Mouse (Mus musculus): ENCODE measurements around the gene Mvb12b. TPM values are rescaled to one million over a fixed set of nuclear protein-coding genes. Genes with fewer than 3 reads are reported as not detected.

The Mvb12b gene
- polyA plus RNA-seq, 1 experiment from 2014 or later: 19.0 TPM

DNA sequence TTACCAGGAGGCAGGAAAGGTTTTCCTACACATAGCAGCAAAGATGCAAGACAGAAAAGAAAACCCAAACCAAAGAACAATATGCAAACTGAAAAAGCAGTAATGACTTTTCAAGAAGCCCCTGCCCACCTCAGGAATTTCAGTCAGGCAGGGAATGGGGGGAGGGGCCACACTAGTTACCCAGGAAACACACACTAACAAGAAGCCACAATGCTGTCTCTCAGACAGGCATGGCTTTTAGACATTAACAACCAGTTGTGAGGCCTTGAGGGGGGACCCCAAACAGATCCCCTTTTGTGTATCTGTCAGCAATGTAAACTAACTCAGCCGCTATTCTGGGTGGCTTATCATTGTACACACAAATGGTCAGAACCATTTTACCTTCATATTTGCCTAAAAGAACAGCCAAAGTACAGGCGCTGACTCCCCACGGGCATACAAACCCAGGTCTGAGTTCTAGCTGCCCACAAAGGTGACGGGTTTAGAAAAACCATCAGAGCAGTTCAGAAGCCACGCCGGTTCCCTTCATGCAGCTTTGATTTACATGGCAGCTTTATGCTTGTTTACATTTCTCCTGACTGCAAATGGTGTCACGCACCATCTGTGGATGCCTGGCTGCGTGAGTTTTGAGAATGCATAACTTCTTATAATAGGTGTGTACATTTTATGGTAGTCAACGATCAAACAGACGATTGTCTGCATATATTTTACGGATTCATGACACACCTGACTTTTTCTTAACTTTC, 105.9 kb downstream of the Mvb12b start:
- H3K4me1 ChIP-seq: peaks cover 33% of the 10 kb centered on the region
- peaks cover 46% of the 10 kb centered on the region for H3K36me3 ChIP-seq
- WGBS: 63% methylated on average over 11 of the region's 11 CpGs
- H3K9me3 ChIP-seq (replicated peaks): peaks cover 32% of the 10 kb centered on the region
- H3K27ac ChIP-seq (replicated peaks): peak overlapping the region; percentile 74
- peak; percentile 70 for DNase-seq (ENCODE audit: low spot score)
- H3K4me3 ChIP-seq: no peak overlapping the region
- no peaks in the 10 kb centered on the region for H3K27me3 ChIP-seq (ENCODE audit: low read depth, poor library complexity, severe bottlenecking)

DNA sequence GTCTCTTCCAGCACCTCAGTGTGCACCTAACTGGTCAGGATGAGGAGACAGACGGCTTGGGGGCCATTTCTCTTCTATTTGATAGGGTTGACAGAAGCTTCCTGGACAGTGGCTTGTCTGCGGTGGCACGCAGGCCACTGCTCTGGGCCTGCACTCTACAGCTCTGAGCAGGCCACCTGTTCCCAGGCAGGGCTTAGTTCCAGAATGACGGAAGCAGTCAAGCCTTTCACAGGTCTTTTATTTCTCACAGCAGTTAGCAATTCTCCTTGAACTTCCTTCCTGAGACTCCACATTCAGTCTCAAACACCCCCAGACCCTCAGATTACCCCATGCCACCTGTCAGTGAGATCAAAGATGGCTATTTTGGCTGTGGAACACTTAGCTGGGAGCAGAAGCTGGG, 109.3 kb downstream of the Mvb12b start:
- no peaks in the 10 kb centered on the region for H3K27me3 ChIP-seq (ENCODE audit: low read depth, poor library complexity, severe bottlenecking)
- H3K36me3 ChIP-seq: peaks cover 60% of the 10 kb centered on the region
- 94% methylated on average over 4 of the region's 4 CpGs for WGBS
- DNase-seq (ENCODE audit: low spot score): no peak
- no peak overlapping the region for H3K27ac ChIP-seq (replicated peaks)
- peaks cover 34% of the 10 kb centered on the region for H3K9me3 ChIP-seq (replicated peaks)
- H3K4me3 ChIP-seq: no peak overlapping the region
- peaks cover 29% of the 10 kb centered on the region for H3K4me1 ChIP-seq

- H3K36me3 ChIP-seq: peaks cover 68% of the 10 kb centered on the region
- WGBS: 98% methylated on average over 11 of the region's 11 CpGs
Observed at GRCm38 (mm10) chr2:33777051-33777450, 110.7 kb downstream of the Mvb12b start.

DNA sequence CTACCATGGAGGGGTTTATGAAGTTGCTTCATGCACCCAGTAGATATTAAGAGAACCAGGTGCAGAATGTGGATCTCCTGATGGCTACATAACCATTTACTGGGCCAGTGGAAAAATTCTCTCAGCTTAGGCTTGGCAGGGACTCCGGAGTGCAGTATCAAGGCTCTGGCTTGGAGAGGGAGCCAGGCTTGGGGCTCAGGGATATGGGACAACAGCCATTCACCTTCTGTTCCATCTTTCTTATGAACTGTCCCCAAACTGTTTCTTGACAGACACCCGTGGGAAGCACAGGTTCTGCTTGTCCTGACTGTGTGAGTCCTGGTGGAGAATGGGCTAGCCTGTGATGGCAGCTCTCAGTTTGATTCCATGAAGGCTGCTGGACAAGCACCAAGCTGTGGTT, 112.9 kb downstream of the Mvb12b start:
- H3K27ac ChIP-seq (replicated peaks): no peak overlapping the region
- peaks cover 24% of the 10 kb centered on the region for H3K4me1 ChIP-seq
- no peak overlapping the region for H3K4me3 ChIP-seq
- peaks cover 33% of the 10 kb centered on the region for H3K9me3 ChIP-seq (replicated peaks)
- 94% methylated on average over 2 of the region's 2 CpGs for WGBS
- peaks cover 62% of the 10 kb centered on the region for H3K36me3 ChIP-seq
- DNase-seq (ENCODE audit: low spot score): no peak
- no peaks in the 10 kb centered on the region for H3K27me3 ChIP-seq (ENCODE audit: low read depth, poor library complexity, severe bottlenecking)

More at GRCm38 (mm10) chr2:33777051-33777450, 110.7 kb downstream of the Mvb12b start:
- H3K27ac ChIP-seq (replicated peaks): no peak overlapping the region
- no peak for DNase-seq (ENCODE audit: low spot score)
- H3K4me3 ChIP-seq: no peak overlapping the region
- peaks cover 34% of the 10 kb centered on the region for H3K9me3 ChIP-seq (replicated peaks)
- H3K27me3 ChIP-seq (ENCODE audit: low read depth, poor library complexity, severe bottlenecking): no peaks in the 10 kb centered on the region
- peaks cover 34% of the 10 kb centered on the region for H3K4me1 ChIP-seq

- peaks cover 55% of the 10 kb centered on the region for H3K36me3 ChIP-seq
- 79% methylated on average over 4 of the region's 4 CpGs for WGBS
Observed at GRCm38 (mm10) chr2:33774106-33774505, 113.6 kb downstream of the Mvb12b start.

GRCm38 (mm10) chr2:33772439-33772838, 115.3 kb downstream of the Mvb12b start:
- 74% methylated on average over 9 of the region's 9 CpGs for WGBS
- H3K4me3 ChIP-seq: no peak overlapping the region

More at GRCm38 (mm10) chr2:33774106-33774505, 113.6 kb downstream of the Mvb12b start:
- DNase-seq (ENCODE audit: low spot score): no peak
- Histone ChIP-seq H3K4me3 (no peak overlapping the region), H3K9me3 (replicated peaks) (peaks cover 25% of the 10 kb centered on the region), H3K27me3 (ENCODE audit: low read depth, poor library complexity, severe bottlenecking) (no peaks in the 10 kb centered on the region), H3K27ac (replicated peaks) (no peak overlapping the region; the same call in 1 of the 2 replicates), H3K4me1 (peaks cover 31% of the 10 kb centered on the region)

DNA sequence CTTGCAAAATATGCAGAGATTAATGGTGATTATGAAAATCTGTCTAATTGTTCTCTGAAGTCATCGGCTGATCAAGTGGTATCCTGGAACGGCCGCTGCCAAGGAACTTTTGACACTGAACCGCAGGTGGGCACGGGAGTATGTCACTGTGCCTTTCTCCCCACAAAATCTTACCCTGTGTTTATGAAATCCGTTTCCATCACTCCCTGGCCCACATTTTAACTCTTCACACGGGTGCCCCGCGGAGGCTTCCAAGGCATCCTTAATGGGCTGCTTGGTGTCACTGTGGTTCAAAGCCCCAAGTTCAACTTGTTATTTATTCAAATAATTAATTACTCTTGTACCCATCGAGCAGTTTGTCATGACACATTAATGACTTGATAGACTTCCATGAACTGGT, 116.4 kb downstream of the Mvb12b start:
- WGBS: 89% methylated on average over 10 of the region's 10 CpGs
- no peak for DNase-seq (ENCODE audit: low spot score)
- Histone ChIP-seq H3K4me3 (no peak overlapping the region), H3K4me1 (peaks cover 34% of the 10 kb centered on the region), H3K36me3 (peaks cover 27% of the 10 kb centered on the region), H3K9me3 (replicated peaks) (no peaks in the 10 kb centered on the region), H3K27ac (replicated peaks) (no peak overlapping the region), H3K27me3 (ENCODE audit: low read depth, poor library complexity, severe bottlenecking) (no peaks in the 10 kb centered on the region)

More at GRCm38 (mm10) chr2:33772439-33772838, 115.3 kb downstream of the Mvb12b start:
- Histone ChIP-seq H3K27me3 (ENCODE audit: low read depth, poor library complexity, severe bottlenecking) (no peaks in the 10 kb centered on the region), H3K9me3 (replicated peaks) (peaks cover 8% of the 10 kb centered on the region), H3K4me1 (peaks cover 34% of the 10 kb centered on the region), H3K36me3 (peaks cover 38% of the 10 kb centered on the region), H3K27ac (replicated peaks) (peak overlapping the region; percentile 50)
- DNase-seq (ENCODE audit: low spot score): no peak

GRCm38 (mm10) chr2:33770526-33771130, 117.1 kb downstream of the Mvb12b start:
- WGBS: 96% methylated on average over 4 of the region's 4 CpGs
- no peak overlapping the region for H3K4me3 ChIP-seq
- H3K9me3 ChIP-seq (replicated peaks): no peaks in the 10 kb centered on the region
- no peaks in the 10 kb centered on the region for H3K27me3 ChIP-seq (ENCODE audit: low read depth, poor library complexity, severe bottlenecking)
- H3K36me3 ChIP-seq: peaks cover 25% of the 10 kb centered on the region
- no peak for DNase-seq (ENCODE audit: low spot score)
- no peak overlapping the region for H3K27ac ChIP-seq (replicated peaks)
- H3K4me1 ChIP-seq: peaks cover 34% of the 10 kb centered on the region

DNA sequence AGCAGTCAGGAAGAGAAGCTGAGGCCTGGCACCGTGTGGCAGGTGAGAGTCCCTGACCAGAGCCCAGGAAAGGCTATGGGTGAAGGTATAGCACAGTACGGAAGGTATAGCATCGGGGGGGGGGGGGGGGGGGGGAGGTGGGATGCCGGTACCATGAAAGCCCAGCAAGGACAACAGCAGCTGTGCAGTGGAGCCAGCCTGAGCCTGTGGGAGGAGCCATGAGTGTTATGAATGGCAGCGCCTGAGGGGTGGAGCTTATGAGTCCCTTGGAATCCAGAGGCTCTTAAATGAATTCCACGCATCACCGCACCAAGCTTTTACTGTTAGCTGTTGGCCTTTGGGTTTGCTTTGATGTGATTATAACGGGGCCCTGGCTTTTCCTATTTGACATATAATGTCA, 123.3 kb downstream of the Mvb12b start:
- no peaks in the 10 kb centered on the region; the same call in 1 of the 2 replicates for H3K27me3 ChIP-seq (ENCODE audit: low read depth, poor library complexity, severe bottlenecking)
- 56% methylated on average over 6 of the region's 8 CpGs for WGBS
- no peaks in the 10 kb centered on the region for H3K9me3 ChIP-seq (replicated peaks)
- peaks cover 31% of the 10 kb centered on the region for H3K4me1 ChIP-seq
- DNase-seq (ENCODE audit: low spot score): peak; percentile 39
- H3K27ac ChIP-seq (replicated peaks): peak overlapping the region; percentile 59
- peaks cover 17% of the 10 kb centered on the region for H3K36me3 ChIP-seq
- no peak overlapping the region for H3K4me3 ChIP-seq

DNA sequence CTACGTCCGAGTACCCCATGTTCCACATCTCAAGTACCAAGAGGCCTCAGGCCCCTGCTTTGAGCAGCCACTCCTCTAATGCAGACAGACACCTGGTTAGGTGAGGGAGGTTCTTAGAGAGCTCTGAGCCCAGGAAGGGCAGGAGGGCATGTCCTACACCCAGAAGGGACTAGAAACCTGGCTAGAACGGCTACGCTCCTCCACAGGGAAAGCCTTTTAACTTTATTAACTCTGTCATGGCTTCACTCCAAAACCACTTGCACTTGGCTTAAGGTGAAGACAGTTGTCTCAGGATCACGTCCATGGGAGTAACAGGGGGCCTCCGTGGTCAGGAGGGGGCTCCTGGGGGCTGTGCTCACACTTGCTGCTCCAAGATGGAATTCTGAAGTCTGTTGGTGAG, 125.5 kb downstream of the Mvb12b start:
- Histone ChIP-seq H3K4me3 (no peak overlapping the region), H3K36me3 (peaks cover 17% of the 10 kb centered on the region), H3K27me3 (ENCODE audit: low read depth, poor library complexity, severe bottlenecking) (peaks cover 12% of the 10 kb centered on the region; the same call in 1 of the 2 replicates), H3K4me1 (peaks cover 35% of the 10 kb centered on the region), H3K27ac (replicated peaks) (0 out of 2 replicates have a peak overlapping the region, but pooled peaks have one; percentile 13), H3K9me3 (replicated peaks) (no peaks in the 10 kb centered on the region)
- DNase-seq (ENCODE audit: low spot score): no peak
- WGBS: 81% methylated on average over 6 of the region's 6 CpGs

DNA sequence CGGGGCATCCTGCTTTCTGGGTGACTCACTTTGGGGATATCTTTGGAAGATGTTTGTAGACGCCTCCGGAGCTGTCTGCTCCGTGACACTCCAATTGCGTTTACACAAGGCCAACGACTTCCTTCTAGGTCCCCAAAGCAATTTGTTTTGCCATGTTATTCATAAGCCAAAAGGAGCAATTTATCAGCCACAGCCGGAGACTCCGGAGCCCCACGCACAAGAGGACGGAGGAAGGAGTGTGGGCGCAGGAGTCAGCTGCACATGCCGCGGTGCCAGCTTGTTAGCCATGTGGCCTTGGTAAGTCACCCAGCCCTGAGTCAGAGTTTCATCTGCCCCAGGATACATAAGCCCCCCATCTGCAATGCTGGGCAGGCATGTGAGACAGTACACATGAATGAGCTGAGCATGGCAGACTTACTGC, 127.2 kb downstream of the Mvb12b start:
- no peaks in the 10 kb centered on the region for H3K9me3 ChIP-seq (replicated peaks)
- H3K4me3 ChIP-seq: no peak overlapping the region
- 90% methylated on average over 13 of the region's 13 CpGs for WGBS
- no peak for DNase-seq (ENCODE audit: low spot score)
- no peak overlapping the region for H3K27ac ChIP-seq (replicated peaks)
- peaks cover 42% of the 10 kb centered on the region for H3K4me1 ChIP-seq
- H3K36me3 ChIP-seq: peaks cover 11% of the 10 kb centered on the region
- peaks cover 12% of the 10 kb centered on the region; the same call in 1 of the 2 replicates for H3K27me3 ChIP-seq (ENCODE audit: low read depth, poor library complexity, severe bottlenecking)

- H3K36me3 ChIP-seq: peaks cover 9% of the 10 kb centered on the region
- peak overlapping the region; percentile 0; the same call in 1 of the 2 replicates for H3K27ac ChIP-seq (replicated peaks)
- WGBS: 66% methylated on average over 10 of the region's 10 CpGs
- H3K4me3 ChIP-seq: no peak overlapping the region
- DNase-seq (ENCODE audit: low spot score): no peak
- peaks cover 12% of the 10 kb centered on the region; the same call in 1 of the 2 replicates for H3K27me3 ChIP-seq (ENCODE audit: low read depth, poor library complexity, severe bottlenecking)
- no peaks in the 10 kb centered on the region for H3K9me3 ChIP-seq (replicated peaks)
- peaks cover 50% of the 10 kb centered on the region for H3K4me1 ChIP-seq
Observed at GRCm38 (mm10) chr2:33759447-33759846, 128.3 kb downstream of the Mvb12b start.

DNA sequence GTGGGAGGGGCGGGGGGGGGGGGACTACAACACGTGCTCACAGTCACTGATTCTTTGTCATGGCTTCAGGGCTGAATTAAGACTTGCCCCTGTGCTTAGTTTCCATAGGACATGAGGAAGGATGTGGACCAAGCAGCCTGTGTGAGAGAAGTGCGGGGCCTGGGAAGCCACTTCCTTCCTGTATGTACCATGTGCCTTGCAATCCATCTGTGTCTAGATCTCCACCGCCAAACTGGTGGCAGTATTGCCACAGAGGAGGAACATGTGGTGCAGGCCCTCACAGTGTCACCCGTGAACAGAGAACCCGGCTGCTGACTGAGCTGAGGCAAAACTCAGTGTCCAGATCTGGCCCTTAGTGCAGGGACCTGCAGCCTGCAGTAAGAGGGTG, 132.1 kb downstream of the Mvb12b start:
- Histone ChIP-seq H3K27ac (replicated peaks) (peak overlapping the region; percentile 17; the same call in 1 of the 2 replicates), H3K4me1 (peaks cover 64% of the 10 kb centered on the region), H3K9me3 (replicated peaks) (no peaks in the 10 kb centered on the region), H3K4me3 (no peak overlapping the region), H3K36me3 (peaks cover 5% of the 10 kb centered on the region), H3K27me3 (ENCODE audit: low read depth, poor library complexity, severe bottlenecking) (peaks cover 12% of the 10 kb centered on the region; the same call in 1 of the 2 replicates)
- 85% methylated on average over 6 of the region's 6 CpGs for WGBS
- no peak for DNase-seq (ENCODE audit: low spot score)

All from midbrain, embryonic 10.5 days (tissue).